Mouse (Mus musculus): ENCODE measurements at regions not wholly inside any gene's neighbourhood (a gene's known extent, or its start where the extent isn't known, plus 50 kb on each side); places are given as distances from the start of the nearest gene placed in this dataset.

GRCm38 (mm10) chr12:35694253-35694652 is 159.4 kb upstream of the Ahr start:
- TF ChIP-seq CTCF (conservative IDR thresholded peaks at IDR 0.05; ENCODE audit: insufficient read depth, insufficient read length, low read depth, low read length) (no peak), POLR2A (IDR thresholded peaks at IDR 0.05; ENCODE audit: low read depth, low read length) (no peak)
